Mouse (Mus musculus): ENCODE results near the gene Tesk1. TPM values are rescaled to one million over a fixed set of nuclear protein-coding genes. Genes with fewer than 3 reads are reported as not detected.

Tesk1 gene
- polyA plus RNA-seq, 1 experiment from 2014 or later = 3.1 TPM

DNA sequence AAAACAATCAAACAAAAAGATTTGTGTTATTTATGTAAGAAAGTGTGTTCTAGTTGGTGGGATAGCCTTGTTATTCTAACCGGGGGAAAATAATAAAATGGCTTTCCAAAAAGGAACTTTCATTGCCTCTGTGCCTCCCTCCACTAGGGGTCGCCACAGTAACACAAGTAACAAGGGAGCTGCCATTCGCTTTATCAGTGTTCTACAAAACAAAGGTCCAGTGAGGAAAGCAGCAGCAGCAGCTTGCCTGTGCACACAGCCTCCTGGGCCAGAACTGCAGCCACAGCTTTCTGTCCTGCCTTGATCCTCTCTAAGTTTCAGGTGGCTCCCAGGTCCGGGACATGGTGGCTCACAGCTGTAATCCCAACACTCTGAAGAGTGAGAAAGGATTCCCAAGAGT lies 10.0 kb upstream of the Tesk1 start:
- H3K4me2 ChIP-seq = peak overlapping the region; percentile 32; the same call in 1 of the 2 replicates
- ATAC-seq (replicated peaks; ENCODE audit: insufficient number of reproducible peaks, insufficient read depth, low FRiP score, low read depth) = peak; percentile 42; the same call in 1 of the 2 replicates

GRCm38 (mm10) chr4:43432832-43433231 lies 8.9 kb upstream of the Tesk1 start:
- no peak for ATAC-seq (replicated peaks; ENCODE audit: insufficient number of reproducible peaks, insufficient read depth, low FRiP score, low read depth)
- Histone ChIP-seq H3K4me1 (replicated peaks) (peaks cover 10% of the 10 kb centered on the region), H3K36me3 (no peaks in the 10 kb centered on the region), H3K27me3 (no peaks in the 10 kb centered on the region), H3K4me3 (no peak overlapping the region), H3K9ac (no peak overlapping the region), H3K4me2 (no peak overlapping the region), H3K9me3 (replicated peaks) (no peaks in the 10 kb centered on the region), H3K27ac (no peak overlapping the region)
- 79% methylated on average over 1 of the region's 1 CpGs for WGBS

More for the DNA sequence above, 10.0 kb upstream of the Tesk1 start:
- peak overlapping the region; percentile 75 for H3K27ac ChIP-seq
- peaks cover 10% of the 10 kb centered on the region for H3K27me3 ChIP-seq
- 4% methylated on average over 4 of the region's 4 CpGs for WGBS
- no peak overlapping the region for H3K9ac ChIP-seq
- no peaks in the 10 kb centered on the region for H3K9me3 ChIP-seq (replicated peaks)
- peaks cover 15% of the 10 kb centered on the region for H3K4me1 ChIP-seq (replicated peaks)
- H3K4me3 ChIP-seq = no peak overlapping the region
- no peaks in the 10 kb centered on the region; the same call in 1 of the 2 replicates for H3K36me3 ChIP-seq

DNA sequence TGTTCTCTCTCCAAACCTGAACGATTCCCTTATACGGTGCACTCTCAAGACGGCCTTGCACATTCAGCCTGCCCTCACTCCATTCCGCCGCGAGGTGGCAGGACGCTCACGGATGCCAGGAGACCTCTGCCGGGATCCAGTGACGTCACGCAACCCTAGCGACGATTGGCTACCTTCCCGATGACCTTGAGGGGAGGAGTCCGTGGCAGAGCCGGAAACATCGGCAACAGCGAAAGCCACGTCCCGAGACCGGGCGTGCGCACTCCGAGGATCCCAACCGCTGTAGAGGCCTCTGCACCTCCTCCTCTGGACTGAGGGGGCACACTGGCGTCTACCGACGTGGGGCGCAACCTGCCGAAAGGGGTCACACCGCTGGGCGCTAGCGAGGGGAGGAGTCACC lies 305 bp downstream of the Tesk1 start:
- peak; percentile 95 for ATAC-seq (replicated peaks; ENCODE audit: insufficient number of reproducible peaks, insufficient read depth, low FRiP score, low read depth)
- peak overlapping the region; percentile 99 for H3K9ac ChIP-seq
- peak overlapping the region; percentile 93 for H3K4me3 ChIP-seq
- peaks cover 14% of the 10 kb centered on the region for H3K4me1 ChIP-seq (replicated peaks)
- H3K9me3 ChIP-seq (replicated peaks) = no peaks in the 10 kb centered on the region
- peaks cover 22% of the 10 kb centered on the region for H3K36me3 ChIP-seq
- H3K4me2 ChIP-seq = peak overlapping the region; percentile 97
- H3K27me3 ChIP-seq = no peaks in the 10 kb centered on the region
- WGBS = under 1% methylated on average over 33 of the region's 33 CpGs
- H3K27ac ChIP-seq = peak overlapping the region; percentile 93

DNA sequence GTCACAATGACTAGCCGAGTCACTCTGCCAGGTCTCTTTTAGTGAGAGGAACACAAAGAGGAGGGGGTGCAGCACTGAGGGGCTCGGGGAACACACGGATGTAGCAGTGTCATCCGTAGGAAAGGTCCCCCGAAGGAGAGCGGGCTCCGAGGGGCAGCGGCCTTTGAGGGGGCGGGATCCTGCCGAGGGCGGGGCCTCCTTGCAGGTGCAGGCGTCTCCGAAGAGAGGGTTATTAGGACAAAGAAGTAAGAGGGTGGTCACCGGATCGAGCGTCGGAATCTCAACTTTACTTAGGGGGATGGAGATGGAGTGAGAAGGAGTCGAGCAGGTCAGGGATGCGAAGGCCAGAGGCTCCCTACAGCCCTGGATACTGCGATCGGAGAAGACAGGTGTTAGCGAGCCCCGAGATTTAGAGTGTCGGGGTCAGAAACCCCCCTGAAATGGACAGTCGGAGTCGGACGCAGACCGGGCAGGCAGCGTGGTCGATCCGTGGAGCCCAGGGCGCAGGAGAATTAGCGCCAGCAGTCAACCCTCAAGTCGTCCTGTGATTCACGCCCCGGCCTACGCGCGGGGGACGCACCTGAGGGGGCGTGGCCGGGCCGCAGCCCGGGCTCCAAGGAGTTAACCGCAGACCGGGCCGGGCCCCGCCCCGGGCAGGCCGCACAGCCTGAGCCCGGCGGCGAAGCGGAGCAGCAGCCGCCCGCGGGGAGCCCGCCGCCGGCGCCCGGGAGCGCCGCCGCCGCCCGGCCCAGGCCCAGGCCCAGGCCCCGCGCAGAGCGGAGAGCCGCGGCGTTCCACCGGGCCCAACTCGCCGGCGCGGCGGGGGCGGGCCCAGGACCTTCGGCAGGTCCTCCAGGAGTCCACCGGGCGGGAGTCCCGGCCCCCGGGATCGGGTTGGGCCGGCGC lies 970 bp downstream of the Tesk1 start:
- no peaks in the 10 kb centered on the region for H3K9me3 ChIP-seq (replicated peaks)
- H3K4me1 ChIP-seq (replicated peaks) = peaks cover 14% of the 10 kb centered on the region
- peak; percentile 67 for ATAC-seq (replicated peaks; ENCODE audit: insufficient number of reproducible peaks, insufficient read depth, low FRiP score, low read depth)
- no peaks in the 10 kb centered on the region for H3K27me3 ChIP-seq
- WGBS = 0% methylated on average over 88 of the region's 88 CpGs
- H3K4me2 ChIP-seq = peak overlapping the region; percentile 97
- H3K9ac ChIP-seq = peak overlapping the region; percentile 99
- H3K27ac ChIP-seq = peak overlapping the region; percentile 93
- peaks cover 28% of the 10 kb centered on the region for H3K36me3 ChIP-seq
- peak overlapping the region; percentile 93 for H3K4me3 ChIP-seq

- Histone ChIP-seq H3K9me3 (replicated peaks) (no peaks in the 10 kb centered on the region), H3K27me3 (no peaks in the 10 kb centered on the region), H3K9ac (peak overlapping the region; percentile 99), H3K4me3 (peak overlapping the region; percentile 93), H3K4me2 (peak overlapping the region; percentile 97), H3K4me1 (replicated peaks) (peaks cover 14% of the 10 kb centered on the region), H3K27ac (peak overlapping the region; percentile 93), H3K36me3 (peaks cover 35% of the 10 kb centered on the region)
- no peak for ATAC-seq (replicated peaks; ENCODE audit: insufficient number of reproducible peaks, insufficient read depth, low FRiP score, low read depth)
- 2% methylated on average over 28 of the region's 28 CpGs for WGBS
Measured at GRCm38 (mm10) chr4:43443511-43443910, 1.8 kb downstream of the Tesk1 start.

GRCm38 (mm10) chr4:43447251-43447650 lies 5.5 kb downstream of the Tesk1 start:
- no peak for ATAC-seq (replicated peaks; ENCODE audit: insufficient number of reproducible peaks, insufficient read depth, low FRiP score, low read depth)
- H3K9me3 ChIP-seq (replicated peaks) = no peaks in the 10 kb centered on the region
- peaks cover 15% of the 10 kb centered on the region for H3K4me1 ChIP-seq (replicated peaks)
- 0 out of 2 replicates have a peak, but pooled peaks cover 3% of the 10 kb centered on the region for H3K27me3 ChIP-seq
- H3K4me2 ChIP-seq = no peak overlapping the region
- no peak overlapping the region for H3K27ac ChIP-seq
- H3K9ac ChIP-seq = no peak overlapping the region
- WGBS = 93% methylated on average over 13 of the region's 13 CpGs
- H3K36me3 ChIP-seq = peaks cover 35% of the 10 kb centered on the region
- H3K4me3 ChIP-seq = no peak overlapping the region

- Histone ChIP-seq H3K27me3 (peaks cover 13% of the 10 kb centered on the region; the same call in 1 of the 2 replicates), H3K4me1 (replicated peaks) (peaks cover 23% of the 10 kb centered on the region), H3K27ac (no peak overlapping the region), H3K4me3 (no peak overlapping the region), H3K36me3 (peaks cover 35% of the 10 kb centered on the region), H3K4me2 (no peak overlapping the region), H3K9ac (no peak overlapping the region), H3K9me3 (replicated peaks) (no peaks in the 10 kb centered on the region)
- WGBS = 84% methylated on average over 3 of the region's 3 CpGs
- ATAC-seq (replicated peaks; ENCODE audit: insufficient number of reproducible peaks, insufficient read depth, low FRiP score, low read depth) = no peak
Measured at GRCm38 (mm10) chr4:43448554-43448953, 6.8 kb downstream of the Tesk1 start.

- H3K27ac ChIP-seq = no peak overlapping the region
- no peak overlapping the region for H3K4me3 ChIP-seq
- H3K4me2 ChIP-seq = peak overlapping the region; percentile 17; the same call in 1 of the 2 replicates
- 40% methylated on average over 11 of the region's 11 CpGs for WGBS
- H3K9me3 ChIP-seq (replicated peaks) = no peaks in the 10 kb centered on the region
- no peak overlapping the region for H3K9ac ChIP-seq
- no peak for ATAC-seq (replicated peaks; ENCODE audit: insufficient number of reproducible peaks, insufficient read depth, low FRiP score, low read depth)
- H3K27me3 ChIP-seq = peaks cover 37% of the 10 kb centered on the region
- peaks cover 11% of the 10 kb centered on the region for H3K36me3 ChIP-seq
- H3K4me1 ChIP-seq (replicated peaks) = peaks cover 23% of the 10 kb centered on the region
Measured at GRCm38 (mm10) chr4:43452315-43452714, 10.6 kb downstream of the Tesk1 start.

DNA sequence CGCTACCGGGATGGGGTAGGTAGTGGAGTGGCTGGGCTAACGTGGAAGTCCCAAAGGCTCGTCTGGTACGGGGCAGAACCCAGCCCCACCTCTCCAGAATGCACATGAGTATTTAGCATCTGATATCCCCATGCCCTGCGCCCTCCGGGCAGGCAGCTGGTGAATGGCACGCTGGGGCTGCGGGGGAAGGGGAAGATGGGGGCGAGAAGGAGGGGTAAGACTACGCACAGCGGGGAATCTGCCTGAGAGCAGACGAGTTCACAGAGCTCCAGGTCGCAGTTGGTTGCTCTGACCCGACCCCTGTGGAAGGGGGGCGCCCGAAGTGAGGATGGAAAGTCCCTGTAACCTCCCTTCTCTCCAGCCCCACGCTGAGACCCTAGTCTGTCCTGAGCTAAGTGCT lies 11.7 kb downstream of the Tesk1 start:
- Histone ChIP-seq H3K27me3 (peaks cover 37% of the 10 kb centered on the region), H3K27ac (no peak overlapping the region), H3K9me3 (replicated peaks) (no peaks in the 10 kb centered on the region), H3K4me1 (replicated peaks) (peaks cover 23% of the 10 kb centered on the region), H3K9ac (peak overlapping the region; percentile 31; the same call in 1 of the 2 replicates), H3K4me3 (peak overlapping the region; percentile 23), H3K4me2 (peak overlapping the region; percentile 60), H3K36me3 (no peaks in the 10 kb centered on the region)
- WGBS = under 1% methylated on average over 18 of the region's 18 CpGs
- no peak for ATAC-seq (replicated peaks; ENCODE audit: insufficient number of reproducible peaks, insufficient read depth, low FRiP score, low read depth)

DNA sequence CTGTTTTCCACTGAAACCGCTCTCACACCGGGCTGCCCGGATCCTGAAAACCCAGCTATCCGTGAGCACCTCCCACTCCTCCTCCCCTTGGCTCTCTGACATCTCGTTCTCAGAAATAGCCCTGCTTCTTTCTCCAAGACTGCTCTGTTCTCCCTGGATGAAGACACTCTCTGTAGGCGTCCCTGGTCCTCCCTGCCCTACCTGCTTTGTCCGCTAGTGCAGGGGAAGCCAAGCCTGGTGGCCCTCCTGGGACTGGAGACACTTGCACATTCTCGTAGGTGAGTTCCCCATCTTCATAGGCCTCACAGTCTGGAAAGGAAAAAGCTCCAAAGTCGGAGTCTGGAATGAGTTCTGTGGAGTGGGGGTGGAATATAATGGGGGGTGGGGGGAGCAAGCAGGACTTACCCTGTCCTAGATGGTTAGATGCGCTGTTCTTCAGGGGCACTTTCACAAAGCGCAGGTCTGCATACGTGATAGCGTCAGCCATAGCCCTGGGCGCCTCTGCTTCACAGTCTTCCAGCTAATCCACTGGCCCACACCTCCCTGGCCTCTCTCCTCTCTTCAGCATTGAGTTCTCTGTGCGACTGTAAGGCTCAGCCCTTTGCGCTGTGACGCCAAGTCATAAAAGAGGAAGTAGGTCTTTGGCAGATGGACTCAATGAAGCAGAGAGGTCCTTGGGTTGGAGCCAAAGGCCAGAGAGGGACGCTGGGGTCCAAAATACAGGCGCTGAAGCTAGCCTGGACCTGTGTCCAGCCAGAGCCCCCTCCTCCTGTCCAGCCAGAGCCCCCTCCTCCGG lies 12.5 kb downstream of the Tesk1 start, which contains the start of gene Cd72:
TSS of gene Cd72 (minus strand) at position 588 of the 796 bp plus-strand sequence.
- Histone ChIP-seq H3K9ac (peak within 1 kb of the TSS; percentile 31; the same call in 1 of the 2 replicates), H3K27ac (no peak within 1 kb of the TSS), H3K4me1 (replicated peaks) (peaks cover 23% of the 10 kb centered on the region), H3K9me3 (replicated peaks) (no peaks in the 10 kb centered on the region), H3K4me3 (peak within 1 kb of the TSS; percentile 23), H3K4me2 (peak within 1 kb of the TSS; percentile 60), H3K36me3 (no peaks in the 10 kb centered on the region), H3K27me3 (peaks cover 37% of the 10 kb centered on the region)
- no peak for ATAC-seq (replicated peaks; ENCODE audit: insufficient number of reproducible peaks, insufficient read depth, low FRiP score, low read depth)
- WGBS = 27% methylated on average over 20 of the region's 20 CpGs

DNA sequence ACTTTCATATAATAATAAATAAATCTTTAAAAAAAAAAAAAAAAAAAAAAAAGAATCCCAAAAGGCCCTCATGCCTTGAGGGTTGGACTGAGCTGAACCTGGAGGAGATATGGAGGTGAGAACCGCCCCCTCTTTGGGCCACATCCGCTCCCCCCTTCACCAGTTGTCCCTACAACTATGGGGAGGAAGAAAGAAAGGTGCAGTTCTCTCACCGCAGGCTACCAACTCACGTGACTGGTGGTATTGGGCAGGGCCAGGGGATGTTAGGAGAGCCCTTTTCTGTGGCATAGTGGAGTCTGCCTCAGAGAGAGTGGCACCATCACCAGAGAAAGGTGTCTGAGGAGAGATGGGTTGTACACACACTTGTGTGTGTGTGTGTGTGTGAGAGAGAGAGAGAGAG lies 14.7 kb downstream of the Tesk1 start:
- H3K4me3 ChIP-seq = no peak overlapping the region
- H3K36me3 ChIP-seq = no peaks in the 10 kb centered on the region
- H3K9me3 ChIP-seq (replicated peaks) = no peaks in the 10 kb centered on the region
- H3K4me2 ChIP-seq = no peak overlapping the region
- H3K27me3 ChIP-seq = peaks cover 34% of the 10 kb centered on the region
- no peak overlapping the region for H3K9ac ChIP-seq
- no peak overlapping the region for H3K27ac ChIP-seq
- WGBS = 23% methylated on average over 4 of the region's 4 CpGs
- ATAC-seq (replicated peaks; ENCODE audit: insufficient number of reproducible peaks, insufficient read depth, low FRiP score, low read depth) = no peak
- peaks cover 23% of the 10 kb centered on the region for H3K4me1 ChIP-seq (replicated peaks)

All from heart, embryonic 15.5 days (tissue).